Mouse (Mus musculus): ENCODE results near the gene Vps33b. TPM values are rescaled to one million over a fixed set of nuclear protein-coding genes. Genes with fewer than 3 reads are reported as not detected.
"Not testable (repeated sequence)": the region's sequence is repeated elsewhere in the genome, so short reads cannot be mapped to it uniquely, and the experiment has no call there.

Gene Vps33b
- total RNA-seq, 4 experiments from 2014 or later = 17.2 to 24.6 (median 21.3) TPM

DNA sequence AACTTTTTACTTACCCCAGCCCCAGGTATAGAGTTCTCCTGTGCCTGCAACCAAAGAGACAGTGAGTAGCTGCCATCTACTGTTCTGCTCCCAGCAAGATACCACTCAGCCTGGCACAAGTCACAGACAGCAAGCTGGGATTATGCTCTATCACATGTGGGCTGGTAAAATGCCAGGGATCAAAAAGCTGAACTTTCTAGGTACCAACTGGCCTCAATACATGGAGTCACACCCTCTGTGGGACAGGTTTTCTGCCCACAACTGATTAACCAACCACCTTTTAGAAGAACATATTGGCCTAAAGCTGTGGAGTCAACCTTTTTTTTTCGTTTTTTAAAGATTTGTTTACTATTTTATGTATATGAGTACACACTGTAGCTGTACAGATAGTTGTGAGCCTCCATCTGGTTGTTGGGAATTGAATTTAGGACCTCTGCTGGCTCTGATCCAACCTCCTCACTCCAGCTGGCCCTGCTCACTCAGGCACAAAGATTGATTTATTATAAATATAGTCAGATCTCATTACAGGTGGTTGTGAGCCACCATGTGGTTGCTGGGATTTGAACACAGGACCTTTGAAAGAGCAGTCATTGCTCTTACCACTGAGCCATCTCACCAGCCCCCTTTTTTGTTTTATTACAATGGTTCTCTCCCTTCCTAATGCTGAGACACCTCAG is 48.1 kb downstream of the Vps33b start:
- DNase-seq (ENCODE audit: low spot score in 2 of 2) = no peak

GRCm38 (mm10) chr7:80318670-80319069 is 49.2 kb downstream of the Vps33b start:
- DNase-seq (ENCODE audit: low spot score in 2 of 2) = no peak

DNA sequence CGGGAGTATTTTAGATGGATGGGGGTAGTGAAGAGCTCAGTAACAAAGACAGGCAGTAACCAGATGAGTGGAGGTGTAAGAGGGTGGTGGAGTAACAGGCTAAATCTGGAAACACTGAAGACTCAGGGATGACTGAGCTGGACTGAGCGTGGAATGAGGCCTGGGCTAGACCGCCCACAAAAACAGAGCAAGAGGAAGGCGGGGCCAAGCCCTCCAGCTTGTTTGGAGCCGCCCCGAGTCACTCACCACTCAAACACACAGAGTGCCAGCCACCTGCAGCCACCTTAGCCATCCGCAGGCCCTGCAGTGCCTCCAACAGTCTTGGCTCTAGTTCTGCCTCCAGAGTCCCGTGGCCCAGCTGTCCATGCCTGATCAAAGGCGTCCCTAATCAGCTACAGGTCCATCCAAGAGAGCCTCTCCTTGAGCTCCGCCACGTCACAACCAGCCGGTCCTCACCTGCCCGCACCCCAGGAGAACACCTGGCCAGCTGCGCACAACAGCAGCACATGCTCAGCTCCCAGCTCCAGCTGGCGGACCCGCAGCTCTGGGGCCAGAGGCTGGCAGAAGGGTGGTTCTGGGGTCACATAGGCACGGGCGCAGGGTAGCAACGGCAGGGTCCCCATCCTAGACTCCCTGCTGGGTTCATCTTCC is 50.5 kb downstream of the Vps33b start:
- DNase-seq (ENCODE audit: low spot score in 2 of 2) = peak in 1 of 2 experiments; percentile 33

DNA sequence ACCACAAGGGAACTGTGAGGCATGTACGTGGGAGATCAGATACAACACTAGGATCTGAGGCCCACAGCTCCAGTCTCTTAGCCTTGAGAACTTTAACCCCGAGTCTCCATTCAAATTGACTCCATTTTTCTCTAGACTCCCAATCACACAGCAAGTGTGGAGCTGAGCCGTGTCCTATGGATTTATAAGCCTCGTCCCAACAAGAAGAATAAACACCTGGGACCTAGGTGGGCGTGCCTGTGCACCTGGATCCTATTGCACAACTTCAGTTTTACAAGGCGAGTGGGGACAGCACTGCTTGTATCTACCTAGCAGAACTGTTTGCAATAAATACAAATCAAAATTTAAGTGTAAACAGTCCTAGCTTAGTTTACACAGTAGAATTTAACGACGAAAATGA is 53.9 kb downstream of the Vps33b start:
- DNase-seq (ENCODE audit: low spot score in 2 of 2) = no peak

GRCm38 (mm10) chr7:80324043-80324815 is 54.8 kb downstream of the Vps33b start, which contains the start of gene Rccd1:
Gene Rccd1 (minus strand): TSS chr7:80324454.
- peak; percentile 94 to 95 for DNase-seq (ENCODE audit: low spot score in 2 of 2)

DNA sequence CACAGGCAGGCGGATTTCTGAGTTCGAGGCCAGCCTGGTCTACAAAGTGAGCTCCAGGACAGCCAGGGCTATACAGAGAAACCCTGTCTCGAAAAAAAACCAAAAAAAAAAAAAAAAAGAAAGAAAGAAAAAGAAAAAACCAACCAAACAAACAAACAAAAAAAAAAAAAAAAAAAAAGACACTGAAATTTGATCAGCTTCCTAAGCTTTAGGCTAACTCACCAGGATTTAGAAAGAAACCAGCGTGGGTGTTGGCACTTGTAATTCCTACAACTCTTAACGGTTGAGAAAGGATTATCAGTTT is 55.3 kb downstream of the Vps33b start:
- DNase-seq (ENCODE audit: low spot score in 2 of 2) = not testable (repeated sequence)

GRCm38 (mm10) chr7:80325292-80325868 is 55.9 kb downstream of the Vps33b start:
- DNase-seq (ENCODE audit: low spot score in 2 of 2) = no peak

GRCm38 (mm10) chr7:80326076-80326475 is 56.6 kb downstream of the Vps33b start:
- no peak for DNase-seq (ENCODE audit: low spot score in 2 of 2)

DNA sequence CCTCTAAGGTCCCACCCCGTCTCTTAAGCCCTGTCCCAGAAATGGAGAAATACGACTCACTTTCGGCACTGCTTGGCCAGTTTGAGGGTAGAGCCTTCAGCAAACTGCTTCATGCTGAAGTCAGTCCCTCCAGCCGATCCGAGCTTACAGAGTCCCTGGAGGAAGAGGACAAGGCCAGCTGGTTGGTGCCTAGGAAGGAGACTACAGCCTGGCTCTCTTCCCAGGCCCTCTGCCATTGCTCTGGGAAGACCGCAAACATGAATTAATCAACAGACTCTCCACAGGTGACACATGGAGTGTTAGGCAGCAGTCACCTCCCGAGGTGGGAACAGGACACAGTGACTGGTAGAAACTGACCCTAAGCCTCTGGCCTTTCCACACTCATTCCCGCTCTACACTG is 60.8 kb downstream of the Vps33b start:
- no peak for DNase-seq (ENCODE audit: low spot score in 2 of 2)

DNA sequence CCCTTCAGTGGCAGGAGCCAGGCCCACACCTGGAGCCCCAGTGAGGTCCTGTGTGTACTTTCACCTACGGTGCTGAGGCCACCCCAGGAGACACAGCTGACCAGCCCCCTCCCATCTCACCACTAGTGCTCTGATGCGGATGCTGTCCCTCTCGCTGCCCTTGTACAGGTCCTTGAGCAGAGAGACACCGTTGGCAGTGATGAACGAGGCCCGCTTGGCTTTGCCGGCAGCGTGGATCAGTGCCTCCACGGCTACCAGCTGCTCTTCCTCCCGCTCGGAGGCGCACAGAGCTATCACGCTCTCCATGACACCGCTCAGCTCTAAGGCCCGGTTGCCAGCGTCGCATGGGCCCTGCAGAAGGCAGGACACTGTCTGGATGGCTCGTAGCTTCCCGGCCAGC is 62.0 kb downstream of the Vps33b start:
- DNase-seq (ENCODE audit: low spot score in 2 of 2) = no peak

- no peak for DNase-seq (ENCODE audit: low spot score in 2 of 2)
Measured at GRCm38 (mm10) chr7:80334848-80335247, 65.4 kb downstream of the Vps33b start.

DNA sequence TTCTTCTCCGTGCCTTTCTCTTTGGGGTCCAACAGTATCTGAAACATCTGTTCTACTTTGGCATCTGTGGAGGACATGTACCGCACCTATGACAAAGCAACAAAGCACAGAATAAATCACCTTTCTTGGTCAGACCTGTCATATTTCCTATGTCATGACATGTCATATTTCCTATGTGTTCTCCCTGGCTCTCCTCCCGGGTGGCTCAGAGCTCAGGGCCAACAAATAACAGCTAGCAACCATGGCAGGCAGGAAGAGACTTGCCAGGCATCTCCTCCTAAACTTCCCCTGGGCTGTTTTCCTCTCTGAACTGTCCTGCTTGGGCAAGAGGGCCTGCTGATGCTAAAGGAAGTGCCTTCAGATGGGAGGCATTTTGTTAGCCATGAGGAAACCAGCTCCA is 67.5 kb downstream of the Vps33b start:
- DNase-seq (ENCODE audit: low spot score in 2 of 2) = no peak

DNA sequence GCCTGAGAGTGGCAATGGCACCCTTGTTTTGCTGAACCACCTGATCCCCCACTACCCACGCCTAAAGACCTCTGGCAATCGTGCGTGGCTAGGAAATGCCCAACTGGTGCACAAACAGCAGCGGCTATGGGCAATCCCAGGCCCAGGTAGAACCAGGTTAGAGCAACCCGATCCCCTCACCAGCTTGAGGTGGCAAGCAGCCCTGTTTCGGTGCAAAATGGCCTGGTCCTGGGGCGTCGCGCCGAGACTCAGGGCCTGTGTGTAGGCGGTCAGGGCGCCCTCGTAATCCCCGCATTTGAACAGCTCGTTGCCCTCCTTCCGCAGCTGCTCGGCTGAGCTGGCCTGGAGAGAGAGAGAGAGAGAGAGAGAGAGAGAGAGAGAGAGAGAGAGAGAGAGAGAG is 69.9 kb downstream of the Vps33b start:
- no peak for DNase-seq (ENCODE audit: low spot score in 2 of 2)

- peak; percentile 93 to 97 for DNase-seq (ENCODE audit: low spot score in 2 of 2)
Measured at GRCm38 (mm10) chr7:80339793-80340628, 70.6 kb downstream of the Vps33b start.

GRCm38 (mm10) chr7:80340793-80341192 is 71.3 kb downstream of the Vps33b start, which contains the start of gene Unc45a:
Gene Unc45a (minus strand): TSS chr7:80341005.
- DNase-seq (ENCODE audit: low spot score in 2 of 2) = peak in 1 of 2 experiments; percentile 50

Other genes starting within 250 kb of the Vps33b start
- gene Zfp710, start 244.8 kb upstream of the Vps33b start, total RNA-seq (2022) = 10 to 100 TPM; 20.9 to 22.8 (median 21.8) TPM
- gene Idh2, start 154.3 kb upstream of the Vps33b start, total RNA-seq (2022) = 10 to 100 TPM; 61.7 to 68.1 (median 64.0) TPM
- gene Sema4b, start 82.8 kb upstream of the Vps33b start, total RNA-seq (2022) = 10 to 100 TPM; 18.6 to 22.7 (median 20.6) TPM
- gene Cib1, start 36.8 kb upstream of the Vps33b start, total RNA-seq (2022) = 10 to 100 TPM; 19.7 to 26.3 (median 25.2) TPM
- gene Gdpgp1, start 36.8 kb upstream of the Vps33b start, total RNA-seq (2022) = 1 to 10 TPM; 5.9 to 6.8 (median 6.6) TPM
- 1 to 10 TPM; 1.5 to 2.7 (median 2.1) TPM for gene Ttll13, start 23.3 kb upstream of the Vps33b start, total RNA-seq (2022)
- 10 to 100 TPM; 40.5 to 43.0 (median 41.7) TPM for gene Ngrn, start 8.4 kb upstream of the Vps33b start, total RNA-seq (2022)
- 1 to 10 TPM in 3 of 4 experiments, under 1 TPM in 1; 0.51 to 1.8 (median 1.7) TPM for gene Prc1, start 24.8 kb downstream of the Vps33b start, total RNA-seq (2022)
- gene Rccd1, start 54.8 kb downstream of the Vps33b start, total RNA-seq (2022) = 10 to 100 TPM; 16.3 to 21.7 (median 18.0) TPM
- gene Unc45a, start 71.4 kb downstream of the Vps33b start, total RNA-seq (2022) = 10 to 100 TPM; 40.2 to 43.7 (median 42.4) TPM
- gene Hddc3, start 73.5 kb downstream of the Vps33b start, total RNA-seq (2022) = 10 to 100 TPM; 50.5 to 63.4 (median 57.2) TPM
- 100 to 1,000 TPM; 158 to 168 (median 165) TPM for gene Man2a2, start 101.7 kb downstream of the Vps33b start, total RNA-seq (2022)
- 10 to 100 TPM in 1 of 4 experiments, 1 to 10 TPM in 3; 4.5 to 10.5 (median 6.9) TPM for gene Fes, start 118.3 kb downstream of the Vps33b start, total RNA-seq (2022)
- 10 to 100 TPM; 30.7 to 33.6 (median 33.2) TPM for gene Furin, start 135.8 kb downstream of the Vps33b start, total RNA-seq (2022)

Measured in left cerebral cortex, adult 8-10 months (tissue).